Mouse (Mus musculus) E14TG2a.4 (cell line): ENCODE results near the gene Pcdh19.

ENCODE experiments used
- CTCF ChIP-seq: conservative IDR thresholded peaks from 2 replicates; pipeline ENCODE4 v1.5.1; 2014; ENCODE audit warnings: low read length
- NANOG ChIP-seq: IDR thresholded peaks from 2 replicates; pipeline ENCODE4 v1.6.1; 2014; ENCODE audit warnings: borderline replicate concordance, low read length, mixed read lengths
- POU5F1 ChIP-seq: IDR thresholded peaks from 2 replicates; pipeline ENCODE4 v1.6.1; 2014; ENCODE audit warnings: low read length, borderline replicate concordance

GRCm38 (mm10) chrX:133690822-133691221 is 2.0 kb upstream of the Pcdh19 start:
- TF ChIP-seq CTCF (no peak), NANOG (no peak), POU5F1 (no peak)
